Mouse (Mus musculus): ENCODE data around the gene Col4a3.

DNA sequence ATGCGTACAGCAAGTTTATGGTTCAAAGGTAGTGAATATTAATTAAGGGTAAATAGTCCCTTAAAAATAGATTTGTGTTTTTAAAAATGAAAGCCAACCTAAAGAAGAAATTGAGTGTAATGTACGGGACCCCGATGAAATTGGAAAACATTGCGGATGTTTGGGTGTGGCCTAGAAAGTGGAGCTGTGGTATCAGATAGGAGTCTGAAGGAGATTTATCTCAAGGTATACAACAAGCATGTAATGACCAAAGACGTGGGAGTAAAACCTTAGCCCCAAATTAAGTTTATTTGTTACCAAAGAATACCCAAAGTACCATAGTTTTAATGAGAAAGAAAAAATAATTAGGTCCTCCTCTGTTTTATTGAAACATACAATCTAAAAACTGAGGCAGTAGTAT lies 139.8 kb downstream of the Col4a3 start:
- TF ChIP-seq CTCF (IDR thresholded peaks at IDR 0.05; ENCODE audit: low read depth, low read length) (no peak), POLR2A (IDR thresholded peaks at IDR 0.05; ENCODE audit: insufficient read depth, low read length) (no peak), EP300 (IDR thresholded peaks at IDR 0.05; ENCODE audit: insufficient read depth, low read depth, low read length) (no peak)
